Mouse (Mus musculus): ENCODE results near the gene Ubap2.

DNA sequence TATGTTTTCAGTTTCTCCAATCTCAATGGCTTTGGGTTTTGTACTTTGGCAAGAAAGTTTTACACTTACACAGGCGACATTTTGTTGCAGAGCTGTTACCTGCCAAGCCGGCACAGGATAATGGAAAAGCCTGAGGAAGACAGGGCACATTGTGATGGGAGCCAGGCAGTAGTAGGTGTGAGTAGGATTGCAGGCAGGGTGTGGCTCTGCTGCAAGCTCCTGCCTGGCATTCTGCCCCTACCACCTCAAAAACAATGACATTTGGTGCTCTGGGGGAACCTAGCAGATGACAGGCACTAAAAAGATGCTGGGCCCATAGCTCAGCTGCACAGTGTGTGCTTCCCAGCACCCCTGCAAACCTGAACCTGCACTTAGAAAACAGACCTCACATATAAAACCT lies 85.1 kb downstream of the Ubap2 start:
- no peak for TF ChIP-seq CTCF (IDR thresholded peaks at IDR 0.05; ENCODE audit: borderline replicate concordance, extremely low read depth, insufficient read depth, insufficient read length)
- no peak for TF ChIP-seq POLR2A (IDR thresholded peaks at IDR 0.05; ENCODE audit: borderline replicate concordance, extremely low read depth, insufficient read depth, insufficient read length, poor library complexity, severe bottlenecking)

All from brain, embryonic 14.5 days (tissue).